Mouse (Mus musculus) cerebellum, adult (tissue): ENCODE measurements around the gene Olfr1385.
"Not testable (repeated sequence)": the region's sequence is repeated elsewhere in the genome, so short reads cannot be mapped to it uniquely, and the experiment has no call there.

Source experiments
- ATAC-seq: cut with Nextera tagmentation; 2 replicates; pipeline ENCODE4 v1.9.2; 2017; ENCODE audit warnings: mild to moderate bottlenecking, moderate library complexity, mixed read lengths; ENCODE audit not compliant: insufficient number of reproducible peaks, low FRiP score, low TSS enrichment

Olfr1385 gene

GRCm38 (mm10) chr11:49488770-49489169 is at the start of gene Olfr1385:
Gene Olfr1385 (plus strand): TSS chr11:49489070.
- ATAC-seq: not testable (repeated sequence)

GRCm38 (mm10) chr11:49455043-49455442 is 33.8 kb upstream of the Olfr1385 start, which contains the start of gene Olfr1387:
Gene Olfr1387 (plus strand): TSS chr11:49455343.
- ATAC-seq: no peak

- not testable (repeated sequence) for ATAC-seq
Observed at GRCm38 (mm10) chr11:49464746-49465145, 24.1 kb upstream of the Olfr1385 start, which contains the start of gene Olfr1386. Gene Olfr1386 (plus strand): TSS chr11:49465046.

GRCm38 (mm10) chr11:49485973-49486372 is 2.9 kb upstream of the Olfr1385 start:
- ATAC-seq: no peak

DNA sequence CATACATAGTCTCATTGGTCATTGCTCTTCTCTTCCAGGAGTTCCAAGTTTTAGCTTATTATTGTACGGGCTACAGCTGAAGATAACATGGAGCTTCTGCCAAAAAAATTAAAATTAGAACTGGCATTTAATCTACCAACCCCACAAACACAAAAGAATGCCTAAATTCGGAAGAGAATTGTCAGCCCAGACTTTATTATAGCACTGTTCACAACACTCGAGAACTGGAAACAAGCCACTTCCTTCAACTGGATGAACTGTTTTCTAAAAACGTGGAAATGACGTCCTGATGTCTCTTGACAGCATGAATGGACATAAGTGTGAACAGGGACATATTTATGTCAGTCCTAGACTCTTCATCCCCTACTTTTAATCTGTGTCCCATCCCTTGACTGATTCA is 29.2 kb downstream of the Olfr1385 start:
- ATAC-seq: no peak

DNA sequence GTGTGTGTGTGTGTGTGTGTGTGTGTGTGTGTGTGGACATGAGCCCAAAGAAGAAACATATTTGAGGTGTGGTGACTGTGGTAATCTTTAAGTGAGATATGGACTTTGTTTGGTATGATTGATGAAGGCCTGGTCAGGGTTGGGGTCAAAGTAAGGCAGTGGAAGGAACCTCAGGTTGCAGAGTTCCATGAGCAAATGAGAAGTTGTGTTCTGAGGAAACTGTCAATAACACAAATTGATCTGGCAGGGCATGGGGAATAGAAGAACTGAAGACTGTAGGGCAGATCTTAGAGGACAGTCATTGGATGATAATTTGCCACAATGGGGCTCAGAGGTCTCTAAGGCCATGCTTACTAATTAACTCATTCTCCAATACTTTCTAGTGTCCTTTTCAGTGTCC is 30.5 kb downstream of the Olfr1385 start, which contains the start of gene Olfr1383:
Gene Olfr1383, plus strand, starts transcription at position 301 of the 400 bp plus-strand sequence.
- ATAC-seq: no peak

DNA sequence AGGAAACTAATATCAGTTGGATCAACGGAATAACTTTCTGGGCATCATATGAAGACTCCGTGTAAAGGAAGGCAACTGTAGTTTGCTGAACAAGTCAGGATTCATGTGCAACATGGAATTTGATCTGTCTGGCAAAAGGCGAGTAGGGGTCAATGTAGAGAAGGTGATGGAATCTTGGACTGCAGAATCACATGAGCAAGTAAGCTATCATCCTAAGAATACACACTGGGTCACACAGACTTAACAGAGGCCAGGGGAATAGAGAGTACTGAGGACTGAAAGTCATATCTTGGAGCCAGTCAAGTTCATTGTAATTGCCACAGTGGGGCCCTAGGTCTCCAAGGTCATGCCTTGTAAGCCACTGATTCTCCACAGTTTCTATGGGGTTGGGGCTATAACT is 39.1 kb downstream of the Olfr1385 start, which contains the start of gene Olfr1382:
Gene Olfr1382, plus strand, starts transcription at position 301 of the 400 bp plus-strand sequence.
- no peak for ATAC-seq

GRCm38 (mm10) chr11:49532761-49533160 is 43.9 kb downstream of the Olfr1385 start:
- no peak for ATAC-seq

DNA sequence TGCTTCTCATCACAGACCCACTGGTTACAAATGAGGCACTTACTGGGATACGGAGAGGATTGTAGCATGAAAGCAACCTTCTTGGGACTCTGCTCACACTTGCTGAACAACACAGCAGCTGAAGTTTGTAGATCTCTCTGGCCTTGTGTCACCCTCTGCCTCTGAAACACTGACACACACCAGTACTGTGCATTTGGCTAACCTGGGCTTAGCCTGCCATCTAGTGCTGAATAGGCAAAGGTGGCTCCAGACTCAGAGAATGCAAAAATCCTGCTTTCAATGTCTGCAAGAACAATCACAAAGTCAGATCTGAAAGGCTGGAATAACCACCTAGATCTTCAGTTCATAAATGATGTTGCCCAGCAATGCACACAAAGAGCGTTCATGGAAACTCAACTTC is 47.8 kb downstream of the Olfr1385 start:
- ATAC-seq: not testable (repeated sequence)

DNA sequence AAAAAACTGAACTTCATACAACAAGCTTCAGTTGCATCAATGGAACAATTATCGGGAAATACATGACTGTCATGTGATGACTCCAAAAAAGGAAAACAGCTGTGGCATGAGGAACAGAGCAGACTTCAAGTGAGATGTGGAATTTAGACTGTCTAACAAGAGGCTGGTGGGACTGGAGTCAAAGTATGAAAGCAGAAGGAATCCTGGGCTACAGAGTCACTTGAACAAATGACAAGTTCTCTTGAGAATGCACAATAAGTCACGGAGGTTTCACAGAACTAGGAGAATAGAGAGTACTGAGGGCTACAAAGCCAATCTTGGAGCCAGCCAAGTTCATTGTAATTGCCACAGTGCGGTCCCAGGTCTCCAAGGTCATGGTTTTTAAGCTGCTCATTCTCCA is 54.3 kb downstream of the Olfr1385 start, which contains the start of gene Olfr1381:
Gene Olfr1381, plus strand, starts transcription at position 301 of the 400 bp plus-strand sequence.
- ATAC-seq: not testable (repeated sequence)
